Mouse (Mus musculus) midbrain, embryonic 11.5 days (tissue): ENCODE results near the gene Dennd4a. TPM values are rescaled to one million over a fixed set of nuclear protein-coding genes. Genes with fewer than 3 reads are reported as not detected.

Experiments
- ATAC-seq: fragments of 200-750 bp; cut with Nextera tagmentation; 2 replicates; pipeline ENCODE4 v1.8.0; 2017; ENCODE audit warnings: moderate TSS enrichment, moderate library complexity; ENCODE audit not compliant: low FRiP score
- DNase-seq: peaks from one replicate; pipeline ENCODE4 v3.0.0; 2015; ENCODE audit warnings: low spot score; ENCODE audit errors: missing footprints
- H3K27ac ChIP-seq: fragments of 300-500 bp; sonication (generic); 2 replicates; pipeline ENCODE4 v1.5.1; 2014; ENCODE audit warnings: low read depth, low read length
- H3K27me3 ChIP-seq: fragments of 300-500 bp; sonication (generic); 2 replicates; pipeline ENCODE4 v1.6.1; 2014; ENCODE audit warnings: mild to moderate bottlenecking, low read length, moderate library complexity, mixed read lengths; ENCODE audit not compliant: control insufficient read depth, insufficient read depth
- H3K36me3 ChIP-seq: fragments of 300-500 bp; sonication (generic); 2 replicates; pipeline ENCODE4 v1.6.1; 2014; ENCODE audit warnings: mild to moderate bottlenecking, low read length, moderate library complexity, mixed read lengths; ENCODE audit not compliant: control insufficient read depth, insufficient read depth
- H3K4me1 ChIP-seq: fragments of 300-500 bp; sonication (generic); 2 replicates; pipeline ENCODE4 v1.6.1; 2014; ENCODE audit warnings: low read length; ENCODE audit not compliant: control insufficient read depth, insufficient read depth
- H3K4me2 ChIP-seq: fragments of 300-500 bp; sonication (generic); 2 replicates; pipeline ENCODE4 v1.6.1; 2014; ENCODE audit warnings: mild to moderate bottlenecking, moderate library complexity
- H3K4me3 ChIP-seq: fragments of 300-500 bp; sonication (generic); 2 replicates; pipeline ENCODE4 v1.5.1; 2014; ENCODE audit warnings: low read depth, low read length
- H3K9ac ChIP-seq: fragments of 300-500 bp; sonication (generic); 2 replicates; pipeline ENCODE4 v1.6.1; 2014; ENCODE audit warnings: low read length
- H3K9me3 ChIP-seq: fragments of 300-500 bp; sonication (generic); 2 replicates; pipeline ENCODE4 v1.6.1; 2016; ENCODE audit warnings: low read length; ENCODE audit not compliant: control insufficient read depth
- WGBS: fragments of 180-500 bp; shearing (Covaris S2); extraction: QIAGEN DNeasy Blood & Tissue Kit; methylation state at CpG from one replicate; pipeline ENCODE4 v1.1.7; 2014; 5-methylcytosine and 5-hydroxymethylcytosine counted together
- polyA plus RNA-seq: library from polyadenylated mRNA; unstranded; fragments of >200 nt; fragmentation: Nextera tagmentation; extraction: Ambion mirVana; gene quantifications from 2 replicates; pipeline ENCODE4 v1.2.1, GENCODE M21; 2014

Dennd4a gene
- polyA plus RNA-seq, 1 experiment from 2014 or later: 8.9 TPM

GRCm38 (mm10) chr9:64793794-64794193 lies 17.3 kb upstream of the Dennd4a start:
- H3K4me3 ChIP-seq: no peak overlapping the region
- no peaks in the 10 kb centered on the region for H3K36me3 ChIP-seq
- H3K27me3 ChIP-seq: no peaks in the 10 kb centered on the region
- no peak for ATAC-seq
- H3K9ac ChIP-seq: no peak overlapping the region
- no peak overlapping the region for H3K4me2 ChIP-seq
- peak; percentile 2 for DNase-seq
- no peak overlapping the region for H3K27ac ChIP-seq
- 69% methylated on average over 3 of the region's 3 CpGs for WGBS
- H3K9me3 ChIP-seq: no peaks in the 10 kb centered on the region
- no peaks in the 10 kb centered on the region for H3K4me1 ChIP-seq

GRCm38 (mm10) chr9:64794448-64795420 lies 16.4 kb upstream of the Dennd4a start:
- Histone ChIP-seq H3K27me3 (no peaks in the 10 kb centered on the region), H3K4me3 (no peak overlapping the region), H3K9ac (no peak overlapping the region), H3K27ac (no peak overlapping the region), H3K4me1 (no peaks in the 10 kb centered on the region), H3K9me3 (no peaks in the 10 kb centered on the region), H3K36me3 (no peaks in the 10 kb centered on the region), H3K4me2 (no peak overlapping the region)
- DNase-seq (peak; percentile 54), ATAC-seq (no peak)
- WGBS: 79% methylated on average over 6 of the region's 6 CpGs

GRCm38 (mm10) chr9:64795846-64796615 lies 15.1 kb upstream of the Dennd4a start:
- H3K27me3 ChIP-seq: no peaks in the 10 kb centered on the region

GRCm38 (mm10) chr9:64797392-64797791 lies 13.7 kb upstream of the Dennd4a start:
- Histone ChIP-seq H3K4me3 (no peak overlapping the region), H3K9me3 (no peaks in the 10 kb centered on the region), H3K36me3 (no peaks in the 10 kb centered on the region), H3K4me2 (no peak overlapping the region), H3K4me1 (no peaks in the 10 kb centered on the region), H3K9ac (no peak overlapping the region), H3K27ac (no peak overlapping the region), H3K27me3 (no peaks in the 10 kb centered on the region)
- WGBS: 86% methylated on average over 4 of the region's 4 CpGs
- ATAC-seq (no peak), DNase-seq (peak; percentile 19)

More at GRCm38 (mm10) chr9:64795846-64796615, 15.1 kb upstream of the Dennd4a start:
- no peaks in the 10 kb centered on the region for H3K36me3 ChIP-seq
- H3K4me2 ChIP-seq: no peak overlapping the region
- DNase-seq (peak; percentile 59), ATAC-seq (no peak)
- WGBS: 73% methylated on average over 3 of the region's 3 CpGs
- no peak overlapping the region for H3K27ac ChIP-seq
- H3K4me3 ChIP-seq: no peak overlapping the region
- no peaks in the 10 kb centered on the region for H3K4me1 ChIP-seq
- H3K9ac ChIP-seq: no peak overlapping the region
- H3K9me3 ChIP-seq: no peaks in the 10 kb centered on the region

GRCm38 (mm10) chr9:64798099-64798498 lies 13.0 kb upstream of the Dennd4a start:
- Histone ChIP-seq H3K9ac (no peak overlapping the region), H3K4me2 (no peak overlapping the region), H3K27ac (no peak overlapping the region), H3K9me3 (no peaks in the 10 kb centered on the region), H3K4me1 (no peaks in the 10 kb centered on the region), H3K36me3 (no peaks in the 10 kb centered on the region), H3K27me3 (no peaks in the 10 kb centered on the region), H3K4me3 (no peak overlapping the region)
- DNase-seq (no peak), ATAC-seq (no peak)

- Histone ChIP-seq H3K27me3 (no peaks in the 10 kb centered on the region), H3K36me3 (no peaks in the 10 kb centered on the region), H3K27ac (no peak overlapping the region), H3K9me3 (no peaks in the 10 kb centered on the region), H3K4me3 (no peak overlapping the region), H3K4me1 (no peaks in the 10 kb centered on the region), H3K9ac (no peak overlapping the region), H3K4me2 (no peak overlapping the region)
- 92% methylated on average over 1 of the region's 2 CpGs for WGBS
- DNase-seq (peak; percentile 8), ATAC-seq (no peak)
Measured at GRCm38 (mm10) chr9:64798859-64799258, 12.3 kb upstream of the Dennd4a start.

GRCm38 (mm10) chr9:64799504-64799903 lies 11.6 kb upstream of the Dennd4a start:
- ATAC-seq (no peak), DNase-seq (peak; percentile 74)
- H3K36me3 ChIP-seq: no peaks in the 10 kb centered on the region
- H3K4me1 ChIP-seq: no peaks in the 10 kb centered on the region
- no peaks in the 10 kb centered on the region for H3K9me3 ChIP-seq
- H3K4me3 ChIP-seq: no peak overlapping the region
- no peak overlapping the region for H3K9ac ChIP-seq
- WGBS: 92% methylated on average over 5 of the region's 5 CpGs
- H3K4me2 ChIP-seq: no peak overlapping the region
- H3K27ac ChIP-seq: no peak overlapping the region
- no peaks in the 10 kb centered on the region for H3K27me3 ChIP-seq

GRCm38 (mm10) chr9:64802561-64802960 lies 8.6 kb upstream of the Dennd4a start:
- no peaks in the 10 kb centered on the region for H3K27me3 ChIP-seq
- H3K4me1 ChIP-seq: no peaks in the 10 kb centered on the region
- H3K9me3 ChIP-seq: no peaks in the 10 kb centered on the region
- no peak overlapping the region for H3K4me2 ChIP-seq
- H3K27ac ChIP-seq: no peak overlapping the region
- H3K4me3 ChIP-seq: no peak overlapping the region
- DNase-seq: peak; percentile 37
- H3K36me3 ChIP-seq: no peaks in the 10 kb centered on the region
- ATAC-seq: no peak
- no peak overlapping the region for H3K9ac ChIP-seq
- 83% methylated on average over 5 of the region's 5 CpGs for WGBS
